Mouse (Mus musculus) 3134 (cell line): ENCODE results near the gene Plin1.
A peak's percentile ranks its signal among the peaks of the same experiment; 100 is the strongest.

ENCODE experiments used
- DNase-seq: peaks from one replicate; pipeline ENCODE4 v3.0.0-alpha.2; 2011; ENCODE audit warnings: low spot score; ENCODE audit not compliant: insufficient read length; ENCODE audit errors: extremely low read depth

Plin1 gene

DNA sequence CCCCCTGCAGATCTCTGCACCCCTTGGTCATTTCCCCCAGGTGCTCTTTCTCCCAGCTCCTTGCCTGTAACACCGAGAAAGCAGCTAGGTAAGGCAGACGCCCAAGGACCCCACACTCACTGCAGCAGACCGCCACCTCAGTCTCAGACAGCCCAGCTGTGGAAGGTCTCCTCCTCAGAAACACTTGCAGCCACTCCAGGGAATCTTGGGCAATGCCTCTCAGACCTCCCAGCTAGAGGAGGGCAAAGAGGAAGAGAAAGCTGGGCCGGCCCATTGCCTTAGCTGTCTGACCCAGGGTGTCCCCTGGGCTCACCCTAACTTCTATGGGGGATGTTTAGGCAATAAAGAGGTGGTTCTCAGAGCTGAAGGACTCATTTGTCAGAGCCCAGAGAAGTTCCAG, at the start of gene Plin1:
Plin1 (minus strand) TSS at position 282 of the 400 bp plus-strand sequence.
- DNase-seq = no peak

- DNase-seq = no peak
Measured at GRCm38 (mm10) chr7:79782516-79782855, 49.8 kb upstream of the Plin1 start.

GRCm38 (mm10) chr7:79781826-79782515, 49.3 kb upstream of the Plin1 start:
- DNase-seq = peak; percentile 42

GRCm38 (mm10) chr7:79780647-79781626, 48.2 kb upstream of the Plin1 start:
- DNase-seq = peak; percentile 71

DNA sequence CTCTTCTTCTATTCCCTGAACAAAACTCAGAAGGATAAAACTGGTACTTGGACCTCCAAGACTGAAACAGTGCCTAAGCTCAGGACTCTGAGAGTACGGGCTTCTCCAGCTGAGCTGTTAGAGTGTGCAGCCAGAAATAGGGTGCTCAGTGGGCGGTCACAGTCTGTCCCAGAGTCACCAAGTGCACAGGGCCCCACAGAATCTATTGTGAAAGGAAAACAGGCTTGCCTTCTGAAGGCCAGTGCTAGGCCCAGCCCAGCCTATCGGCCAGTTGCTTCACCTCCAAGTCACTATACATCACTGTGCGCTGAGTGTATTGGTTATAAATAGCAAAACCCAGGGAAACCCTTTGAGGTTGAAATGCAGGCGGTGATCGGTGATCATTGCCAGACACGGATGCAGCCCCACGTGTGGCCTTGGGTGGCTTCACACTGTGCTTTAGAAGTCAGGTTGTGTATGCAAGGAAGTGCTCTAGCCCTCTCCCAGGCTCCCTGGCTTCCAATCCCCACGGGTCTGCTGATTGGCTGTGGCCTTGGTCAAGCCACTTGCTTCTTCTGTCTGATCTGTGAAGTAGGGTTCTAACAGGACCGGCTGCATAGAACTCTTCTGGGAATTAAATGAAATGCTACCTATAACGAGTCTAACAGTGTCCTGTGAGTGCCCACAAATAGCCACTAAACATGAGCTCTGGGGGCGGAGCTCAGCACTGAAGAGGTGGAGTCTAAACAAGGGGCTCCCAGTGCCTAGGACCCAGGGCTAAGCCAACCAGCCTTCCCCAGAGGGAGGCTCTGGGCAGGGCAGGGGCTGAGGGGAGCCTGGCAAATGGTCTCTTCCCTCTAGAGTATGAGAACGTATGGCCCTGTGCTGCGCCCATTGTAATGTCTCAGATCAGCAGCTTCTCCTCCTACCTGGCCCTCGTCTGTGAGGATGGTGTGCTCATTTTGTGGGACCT, 39.1 kb upstream of the Plin1 start:
- no peak for DNase-seq

DNA sequence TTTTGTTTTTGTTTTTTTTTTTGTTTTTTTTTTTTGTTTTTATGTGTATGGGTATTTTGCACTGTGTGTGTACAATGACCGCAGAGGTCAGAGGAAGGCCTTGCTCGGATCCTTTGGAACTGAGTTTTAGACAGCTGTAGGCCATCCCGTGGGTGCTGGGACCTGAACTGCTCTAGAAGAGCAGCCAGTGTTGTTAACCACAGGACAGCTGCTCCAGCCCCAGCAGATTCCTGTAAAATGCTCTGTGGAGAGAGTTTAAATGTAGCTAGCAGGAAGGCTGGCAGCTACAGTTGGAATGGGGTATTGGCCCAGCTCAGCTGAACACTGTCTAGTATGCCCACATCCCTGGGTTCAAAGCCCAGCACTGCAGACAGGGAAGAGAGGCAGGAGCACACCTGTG, 37.0 kb upstream of the Plin1 start:
- DNase-seq = no peak

DNA sequence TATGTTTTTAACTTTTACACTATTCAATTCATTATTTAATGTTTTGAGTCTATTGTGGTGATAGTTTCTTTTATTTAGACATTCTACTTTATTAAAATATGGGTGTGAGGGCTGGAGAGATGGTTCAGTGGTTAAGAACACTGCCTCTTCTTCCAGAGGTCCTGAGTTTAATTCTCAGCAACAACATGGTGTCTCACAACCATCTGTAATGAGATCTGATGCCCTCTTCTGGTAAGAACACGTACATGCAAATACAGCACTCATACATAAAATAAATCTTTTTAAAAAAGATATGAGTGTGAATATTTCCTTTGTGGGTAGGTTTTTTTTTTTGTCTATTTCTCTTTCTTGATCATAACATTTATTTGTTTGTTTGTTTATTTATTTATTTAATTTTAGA, 33.3 kb upstream of the Plin1 start:
- no peak for DNase-seq

DNA sequence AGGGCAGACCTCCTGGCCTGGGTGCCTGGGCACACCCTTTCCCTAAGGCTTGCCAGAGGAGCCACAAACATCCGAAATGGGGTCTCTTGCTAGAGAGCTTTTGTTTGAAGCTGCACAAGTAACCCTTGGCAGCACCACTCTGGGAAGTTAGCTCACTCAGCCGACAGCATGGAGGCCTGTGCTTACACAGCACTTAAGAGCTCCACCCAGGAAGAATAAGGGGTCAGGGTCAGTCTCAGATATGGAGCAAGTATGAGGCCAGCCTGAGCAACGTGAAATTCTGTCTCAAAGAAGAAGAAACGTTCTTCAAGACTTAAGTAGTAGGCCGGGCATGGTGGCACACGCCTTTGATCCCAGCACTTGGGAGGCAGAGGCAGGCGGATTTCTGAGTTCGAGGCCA, 29.4 kb upstream of the Plin1 start:
- no peak for DNase-seq

GRCm38 (mm10) chr7:79761124-79761876, 28.6 kb upstream of the Plin1 start:
- DNase-seq = no peak

- DNase-seq = no peak
Measured at GRCm38 (mm10) chr7:79759766-79760165, 27.1 kb upstream of the Plin1 start.

GRCm38 (mm10) chr7:79758176-79758575, 25.5 kb upstream of the Plin1 start:
- no peak for DNase-seq

- DNase-seq = no peak
Measured at GRCm38 (mm10) chr7:79756334-79756733, 23.6 kb upstream of the Plin1 start.

- no peak for DNase-seq
Measured at GRCm38 (mm10) chr7:79749511-79749910, 16.8 kb upstream of the Plin1 start.

GRCm38 (mm10) chr7:79747659-79748058, 15.0 kb upstream of the Plin1 start:
- DNase-seq = no peak

DNA sequence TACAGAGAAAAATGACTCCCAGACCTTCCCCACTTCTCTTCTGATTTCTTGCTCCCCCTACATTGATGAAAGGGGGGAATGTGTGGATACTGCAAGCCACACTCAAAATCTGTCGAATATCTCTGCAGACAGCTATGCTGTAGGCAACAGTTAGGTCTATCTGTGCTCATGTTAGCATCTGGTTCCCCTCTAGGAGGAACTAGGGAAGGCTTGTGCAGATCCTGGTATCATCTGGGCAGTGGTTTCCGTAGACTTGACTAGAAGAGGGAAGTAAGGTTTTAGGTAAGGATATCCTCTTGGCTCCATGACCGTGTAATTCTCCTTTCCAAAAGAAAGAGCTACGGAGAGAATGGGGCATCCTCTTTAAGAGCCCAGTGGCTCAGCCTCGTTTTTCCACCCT, 11.9 kb upstream of the Plin1 start:
- DNase-seq = no peak

DNA sequence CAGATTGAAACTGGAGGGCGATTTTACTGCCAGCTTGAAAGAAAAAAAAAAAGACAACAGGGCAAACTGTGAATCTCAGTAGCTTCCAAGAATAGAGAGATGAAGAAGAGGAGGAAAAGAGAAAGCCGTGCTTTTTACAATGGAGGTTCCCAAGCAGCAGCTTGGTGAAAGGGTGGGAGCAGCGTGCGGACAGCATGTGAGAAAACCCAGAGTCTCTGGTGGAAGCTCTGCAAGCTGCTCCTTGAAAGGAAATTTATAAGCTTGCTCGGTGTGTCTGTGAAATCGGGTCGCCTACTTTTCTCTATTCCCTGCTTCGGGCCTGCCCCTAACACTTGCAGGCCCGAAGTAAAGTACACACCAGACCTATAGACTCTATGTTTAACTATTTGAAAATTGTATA, 11.3 kb upstream of the Plin1 start:
- DNase-seq = no peak

- peak; percentile 85 for DNase-seq
Measured at GRCm38 (mm10) chr7:79742659-79743536, 10.2 kb upstream of the Plin1 start, which contains the start of the genes Pex11a and Wdr93. TSS of gene Pex11a (minus strand) at chr7:79743131. TSS of gene Wdr93 (plus strand) at chr7:79743163.

DNA sequence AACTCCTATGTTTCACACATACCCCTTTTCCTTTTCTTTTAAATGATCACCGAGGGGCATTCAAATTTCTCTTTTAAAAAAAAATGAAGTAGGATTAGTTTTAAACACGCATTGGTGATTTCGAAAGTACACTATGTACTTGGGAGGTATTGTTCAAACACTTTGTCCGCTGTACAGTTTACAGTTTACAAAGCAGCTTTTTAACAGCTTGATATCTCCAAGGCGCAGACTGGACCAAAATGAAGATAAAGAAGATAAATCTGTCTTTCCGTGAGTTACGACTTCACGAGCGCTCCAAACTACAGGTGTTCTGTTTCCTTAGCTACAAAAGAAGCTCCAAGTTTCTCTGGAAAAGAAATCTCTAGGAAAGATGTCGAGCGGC, 9.6 kb upstream of the Plin1 start:
- DNase-seq = no peak

- no peak for DNase-seq
Measured at GRCm38 (mm10) chr7:79740279-79740678, 7.6 kb upstream of the Plin1 start.
